Mouse (Mus musculus) intestine, postnatal 0 days (tissue): ENCODE measurements at regions not wholly inside any gene's neighbourhood (a gene's known extent, or its start where the extent isn't known, plus 50 kb on each side); places are given as distances from the start of the nearest gene placed in this dataset.

ENCODE experiments used
- ATAC-seq: fragments of 200-750 bp; cut with Nextera tagmentation; 2 replicates; pipeline ENCODE4 v1.8.0; 2017; ENCODE audit warnings: mild to moderate bottlenecking, moderate TSS enrichment, moderate library complexity
- H3K27ac ChIP-seq: fragments of 300-500 bp; sonication (generic); 2 replicates; pipeline ENCODE4 v1.5.1; 2014; ENCODE audit warnings: mild to moderate bottlenecking, low read depth, low read length, moderate library complexity
- H3K27me3 ChIP-seq: fragments of 300-500 bp; sonication (generic); replicated peaks from 2 replicates; pipeline ENCODE4 v1.6.1; 2014; ENCODE audit warnings: low read length, mixed read lengths; ENCODE audit not compliant: control insufficient read depth, insufficient read depth
- H3K36me3 ChIP-seq: fragments of 300-500 bp; sonication (generic); 2 replicates; pipeline ENCODE4 v1.6.1; 2014; ENCODE audit warnings: mild to moderate bottlenecking, moderate library complexity; ENCODE audit not compliant: control insufficient read depth, insufficient read depth
- H3K4me1 ChIP-seq: fragments of 300-500 bp; sonication (generic); replicated peaks from 2 replicates; pipeline ENCODE4 v1.6.1; 2014; ENCODE audit warnings: antibody characterized with exemption, low read length, mixed read lengths; ENCODE audit not compliant: control insufficient read depth, insufficient read depth
- H3K4me2 ChIP-seq: fragments of 300-500 bp; sonication (generic); replicated peaks from 2 replicates; pipeline ENCODE4 v1.6.1; 2014; ENCODE audit warnings: low read depth, mild to moderate bottlenecking, moderate library complexity
- H3K4me3 ChIP-seq: fragments of 300-500 bp; sonication (generic); 2 replicates; pipeline ENCODE4 v1.5.1; 2014; ENCODE audit warnings: low read depth, low read length
- H3K9ac ChIP-seq: fragments of 300-500 bp; sonication (generic); 2 replicates; pipeline ENCODE4 v1.6.1; 2014; ENCODE audit warnings: mild to moderate bottlenecking, low read depth, low read length
- H3K9me3 ChIP-seq: fragments of 300-500 bp; sonication (generic); 2 replicates; pipeline ENCODE4 v1.6.1; 2016; ENCODE audit warnings: mixed run types; ENCODE audit not compliant: control insufficient read depth
- CTCF ChIP-seq: sonication (generic); IDR thresholded peaks from 2 replicates; pipeline ENCODE4 v1.5.1; 2016; ENCODE audit warnings: low read depth, mild to moderate bottlenecking, control low read depth, antibody characterized with exemption, moderate library complexity
- WGBS: fragments of 180-500 bp; shearing (Covaris S2); extraction: QIAGEN DNeasy Blood & Tissue Kit; methylation state at CpG from one replicate; pipeline ENCODE4 v1.1.7; 2014; 5-methylcytosine and 5-hydroxymethylcytosine counted together

DNA sequence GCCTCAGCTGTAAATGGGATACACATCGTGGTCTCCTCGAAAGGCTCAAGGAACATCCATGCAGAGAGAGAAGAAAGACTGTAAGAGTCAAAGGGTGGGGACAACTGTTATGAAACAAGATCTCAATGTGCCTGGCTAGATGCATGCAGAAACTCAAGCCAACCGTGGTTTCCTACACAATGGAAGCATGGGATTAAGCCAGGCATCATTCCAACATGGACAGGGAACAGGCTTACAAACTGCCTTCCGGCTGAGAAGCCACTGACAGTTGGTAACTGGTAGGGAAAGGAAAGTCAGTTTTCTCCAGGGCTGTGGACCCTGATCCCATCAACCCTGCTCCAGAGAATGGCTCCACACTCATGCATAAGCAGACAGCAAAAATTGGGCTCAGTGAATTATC lies 350.5 kb downstream of the Gm9195 start:
- no peak for TF ChIP-seq CTCF
- H3K9ac ChIP-seq: no peak overlapping the region
- H3K4me2 ChIP-seq: no peak overlapping the region
- no peaks in the 10 kb centered on the region for H3K9me3 ChIP-seq
- no peak overlapping the region for H3K27ac ChIP-seq
- no peaks in the 10 kb centered on the region for H3K27me3 ChIP-seq
- WGBS: 84% methylated on average over 4 of the region's 4 CpGs
- ATAC-seq: no peak
- no peaks in the 10 kb centered on the region for H3K36me3 ChIP-seq
- no peak overlapping the region for H3K4me3 ChIP-seq
- no peaks in the 10 kb centered on the region for H3K4me1 ChIP-seq

DNA sequence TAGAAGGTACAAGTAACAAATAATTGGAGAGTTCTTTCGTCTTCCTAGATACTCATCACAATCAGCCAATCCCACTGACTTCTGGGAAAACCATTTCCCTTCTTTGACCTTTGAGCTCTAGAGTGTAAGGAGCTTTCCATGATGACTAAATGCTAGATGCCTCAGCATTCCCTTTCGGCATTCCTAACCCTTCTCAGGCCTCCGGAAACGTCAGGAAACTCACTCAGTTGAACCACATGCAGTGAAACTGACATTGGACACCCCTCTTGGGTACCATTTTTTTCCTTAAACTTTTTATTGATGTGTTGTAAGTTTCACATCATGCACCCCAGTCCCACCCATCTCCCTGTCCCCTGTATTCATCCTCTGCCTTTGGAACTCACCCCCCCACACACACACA lies 361.5 kb downstream of the Gm9195 start:
- Histone ChIP-seq H3K9me3 (no peaks in the 10 kb centered on the region), H3K36me3 (no peaks in the 10 kb centered on the region), H3K9ac (no peak overlapping the region), H3K4me1 (no peaks in the 10 kb centered on the region), H3K27ac (no peak overlapping the region), H3K4me2 (no peak overlapping the region), H3K4me3 (no peak overlapping the region), H3K27me3 (no peaks in the 10 kb centered on the region)
- no peak for ATAC-seq
- 65% methylated on average over 4 of the region's 4 CpGs for WGBS
- TF ChIP-seq CTCF: no peak

- no peaks in the 10 kb centered on the region for H3K36me3 ChIP-seq
- H3K4me1 ChIP-seq: no peaks in the 10 kb centered on the region
- H3K9ac ChIP-seq: no peak overlapping the region
- no peak for TF ChIP-seq CTCF
- no peak for ATAC-seq
- H3K9me3 ChIP-seq: no peaks in the 10 kb centered on the region
- H3K27me3 ChIP-seq: no peaks in the 10 kb centered on the region
- no peak overlapping the region for H3K4me2 ChIP-seq
- H3K4me3 ChIP-seq: no peak overlapping the region
- no peak overlapping the region for H3K27ac ChIP-seq
- 92% methylated on average over 4 of the region's 4 CpGs for WGBS
These were observed 369.9 kb downstream of the Gm9195 start for GRCm38 (mm10) chr14:72121786-72122185.

- Histone ChIP-seq H3K9ac (no peak overlapping the region), H3K27me3 (no peaks in the 10 kb centered on the region), H3K9me3 (no peaks in the 10 kb centered on the region), H3K4me1 (no peaks in the 10 kb centered on the region), H3K4me2 (no peak overlapping the region), H3K4me3 (no peak overlapping the region), H3K36me3 (no peaks in the 10 kb centered on the region), H3K27ac (no peak overlapping the region)
- TF ChIP-seq CTCF: no peak
- ATAC-seq: no peak
- WGBS: 16% methylated on average over 1 of the region's 1 CpGs
These were observed 370.6 kb downstream of the Gm9195 start for GRCm38 (mm10) chr14:72121006-72121405.

GRCm38 (mm10) chr14:72116842-72117241 lies 374.8 kb downstream of the Gm9195 start:
- no peaks in the 10 kb centered on the region for H3K36me3 ChIP-seq
- H3K9ac ChIP-seq: no peak overlapping the region
- TF ChIP-seq CTCF: no peak
- H3K4me1 ChIP-seq: no peaks in the 10 kb centered on the region
- 60% methylated on average over 4 of the region's 4 CpGs for WGBS
- no peak for ATAC-seq
- no peak overlapping the region for H3K4me2 ChIP-seq
- no peaks in the 10 kb centered on the region for H3K27me3 ChIP-seq
- no peaks in the 10 kb centered on the region for H3K9me3 ChIP-seq
- H3K4me3 ChIP-seq: no peak overlapping the region
- H3K27ac ChIP-seq: no peak overlapping the region

DNA sequence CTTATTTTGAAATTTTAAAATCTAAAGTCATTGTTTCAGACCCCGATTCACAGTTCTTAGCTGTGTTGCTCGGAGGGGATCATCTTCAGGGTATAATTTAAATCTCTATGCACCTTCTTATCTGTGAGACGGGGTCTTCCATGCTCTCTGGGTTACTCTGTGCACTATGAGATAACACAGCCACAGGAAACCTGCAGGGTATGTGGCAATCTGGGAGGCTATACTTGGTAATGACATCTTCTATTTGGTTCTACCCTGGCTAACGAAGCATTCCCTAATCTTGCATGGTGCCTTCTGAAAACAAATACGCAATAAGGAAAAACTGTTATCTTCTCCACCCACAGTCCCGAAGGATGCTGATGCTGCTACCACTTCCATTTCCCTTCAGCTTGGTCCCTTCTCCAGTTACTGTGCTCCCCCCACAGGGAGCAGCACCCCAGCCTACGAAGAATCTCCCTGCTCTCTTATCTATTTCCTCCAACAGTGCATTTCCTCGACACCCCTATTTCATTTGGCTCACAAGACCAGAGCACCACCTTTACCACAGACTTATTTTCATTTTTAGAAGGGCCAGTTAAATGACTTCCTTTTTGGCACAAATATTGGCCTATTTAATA lies 378.2 kb downstream of the Gm9195 start:
- Histone ChIP-seq H3K4me3 (no peak overlapping the region), H3K4me2 (no peak overlapping the region), H3K9me3 (no peaks in the 10 kb centered on the region), H3K4me1 (no peaks in the 10 kb centered on the region), H3K36me3 (no peaks in the 10 kb centered on the region), H3K27me3 (no peaks in the 10 kb centered on the region), H3K9ac (no peak overlapping the region), H3K27ac (no peak overlapping the region)
- WGBS: 78% methylated on average over 8 of the region's 8 CpGs
- no peak for ATAC-seq
- TF ChIP-seq CTCF: no peak

GRCm38 (mm10) chr14:72110689-72111088 lies 380.9 kb downstream of the Gm9195 start:
- ATAC-seq: no peak
- no peak for TF ChIP-seq CTCF
- 53% methylated on average over 2 of the region's 2 CpGs for WGBS
- Histone ChIP-seq H3K4me2 (no peak overlapping the region), H3K27ac (no peak overlapping the region), H3K9ac (no peak overlapping the region), H3K4me1 (no peaks in the 10 kb centered on the region), H3K27me3 (no peaks in the 10 kb centered on the region), H3K36me3 (no peaks in the 10 kb centered on the region), H3K9me3 (no peaks in the 10 kb centered on the region), H3K4me3 (no peak overlapping the region)
